Mouse (Mus musculus) MEL (cell line): ENCODE measurements at regions not wholly inside any gene's neighbourhood (a gene's known extent, or its start where the extent isn't known, plus 50 kb on each side); places are given as distances from the start of the nearest gene placed in this dataset.

ENCODE experiments used
- CTCF ChIP-seq, 3 experiments: IDR thresholded peaks in 2 of 3; conservative IDR thresholded peaks in 1 of 3; 2 replicates each; pipeline ENCODE4 v1.5.1; 2011 to 2012; ENCODE audit warnings: low read length in 3 of 3, low read depth in 2 of 3, mild to moderate bottlenecking in 2 of 3, improper control_type of control experiment in 1 of 3, inconsistent platforms in 1 of 3, mixed read lengths in 1 of 3, moderate library complexity in 1 of 3; ENCODE audit not compliant: control insufficient read depth in 1 of 3, insufficient read depth in 1 of 3, poor library complexity in 1 of 3, severe bottlenecking in 1 of 3
- GABPA ChIP-seq: IDR thresholded peaks from 2 replicates; pipeline ENCODE4 v1.6.1; 2012; ENCODE audit warnings: low read depth, mild to moderate bottlenecking, inconsistent platforms, low read length, improper control_type of control experiment, moderate library complexity
- POLR2A ChIP-seq, 2 experiments: IDR thresholded peaks; 2 replicates each; pipeline ENCODE4 v1.6.1; 2011 to 2012; ENCODE audit warnings: low read length in 2 of 2, mild to moderate bottlenecking in 2 of 2, control low read depth in 1 of 2, improper control_type of control experiment in 1 of 2, low read depth in 1 of 2, moderate library complexity in 1 of 2; ENCODE audit not compliant: control insufficient read depth in 1 of 2, insufficient read depth in 1 of 2, poor library complexity in 1 of 2

DNA sequence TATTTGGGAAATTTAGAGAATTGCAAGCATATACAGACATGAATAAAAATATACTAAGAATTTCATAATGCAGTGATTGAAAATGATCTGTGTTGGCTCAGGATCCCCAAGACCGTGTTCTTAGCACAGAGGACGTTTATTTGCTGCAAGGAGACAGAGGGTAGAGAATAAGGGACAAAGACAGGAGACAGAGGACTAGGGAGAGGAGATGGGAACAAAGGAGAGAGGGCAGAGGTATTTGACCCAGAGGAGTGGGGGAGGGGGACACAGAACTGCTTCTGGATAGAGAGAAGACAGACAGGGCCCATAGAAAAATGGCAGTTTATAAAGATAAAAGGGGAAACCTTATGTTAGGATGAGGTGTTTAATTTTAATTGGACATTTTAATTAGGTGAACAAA is 265.0 kb downstream of the Lmbrd1 start:
- no peak for TF ChIP-seq GABPA
- TF ChIP-seq POLR2A (IDR thresholded peaks at IDR 0.05; ENCODE audit: control insufficient read depth in 1 of 2, insufficient read depth in 1 of 2, low read depth in 1 of 2, low read length in 2 of 2, poor library complexity in 1 of 2), result no peak
- no peak for TF ChIP-seq CTCF (IDR thresholded peaks at IDR 0.05 in 2 of 3, conservative IDR thresholded peaks at IDR 0.05 in 1 of 3; ENCODE audit: control insufficient read depth in 1 of 3, insufficient read depth in 1 of 3, low read depth in 2 of 3, low read length in 3 of 3, poor library complexity in 1 of 3, severe bottlenecking in 1 of 3)
